In genomic region chr4:134343071-134344031, GRCm38 (mm10) we compare ENCODE assay signal across 8 mouse cellular contexts. TPM values are rescaled to one million over a fixed set of nuclear protein-coding genes. Genes with fewer than 3 reads are reported as not detected.
A peak's percentile ranks its signal among the peaks of the same experiment; 100 is the strongest.
DNase-seq lines count a peak whose midpoint lies in the region; ATAC-seq lines count a peak whose summit lies in the region.

TSS of gene Slc30a2 (plus strand) at chr4:134343181.

- WGBS in large intestine, adult 2 months = 5% methylated on average over 61 of the region's 61 CpGs
- 2% methylated on average over 58 of the region's 61 CpGs for WGBS in neural tube, embryonic 14.5 days

- no peak within 1 kb of the TSS for H3K9ac ChIP-seq in neural tube, embryonic 14.5 days (replicated peaks; ENCODE audit: low read depth, low read length)

- H3K4me2 ChIP-seq in neural tube, embryonic 14.5 days (ENCODE audit: low read depth, low read length) = 0 out of 2 replicates have a peak within 1 kb of the TSS, but pooled peaks have one; percentile 1

- 0 out of 2 replicates have a peak, but pooled peaks cover 3% of the 10 kb centered on the region for H3K4me1 ChIP-seq in neural tube, embryonic 14.5 days (ENCODE audit: control insufficient read depth, insufficient read depth, low read length)

- peak; percentile 52 for DNase-seq in ES-CJ7 (ENCODE audit: low read depth, low spot score)
- DNase-seq in adrenal gland, adult 2 months = peak; percentile 80
- no peak for DNase-seq in large intestine, adult 2 months (ENCODE audit: low read depth, low spot score)
- no peak for DNase-seq in layer of hippocampus, adult 9-10 months (ENCODE audit: low spot score)
- no peak for DNase-seq in spleen, postnatal 36 days (ENCODE audit: low spot score in 2 of 2)
- no peak for DNase-seq in heart, postnatal 25 days (ENCODE audit: low spot score)

- peaks cover 17% of the 10 kb centered on the region for H3K27me3 ChIP-seq in neural tube, embryonic 14.5 days (ENCODE audit: control insufficient read depth, insufficient read depth, low read length)

- no peak within 1 kb of the TSS for H3K27ac ChIP-seq in neural tube, embryonic 14.5 days (ENCODE audit: low read depth, low read length)

- no peaks in the 10 kb centered on the region for H3K36me3 ChIP-seq in neural tube, embryonic 14.5 days (ENCODE audit: control insufficient read depth, insufficient read depth, low read length)

- H3K9me3 ChIP-seq in neural tube, embryonic 14.5 days (ENCODE audit: control insufficient read depth, low read length) = no peaks in the 10 kb centered on the region

- peak; percentile 42 for ATAC-seq in granulocyte monocyte progenitor cell, adult 5-6 weeks (replicated peaks; ENCODE audit: poor library complexity, severe bottlenecking)
- ATAC-seq in neural tube, embryonic 14.5 days (ENCODE audit: low read depth) = no peak

- intact Hi-C loops in heart, postnatal 25 days (cut with DNase I) = no loop called here

- peak within 1 kb of the TSS; percentile 0; the same call in 1 of the 2 replicates for H3K4me3 ChIP-seq in neural tube, embryonic 14.5 days (ENCODE audit: low read depth, low read length)

RNA-seq across cellular contexts. Expression of gene Slc30a2, which starts in this region (rescaled TPM):
- 10 to 100 TPM; 21.2 to 60.8 TPM for total RNA-seq in adrenal gland, adult 2 months (2021)
- 33.0 and 56.4 TPM in 2 replicates for polyA plus RNA-seq in adrenal gland, adult 2 months (2012; rRNA removed)
- total RNA-seq in granulocyte monocyte progenitor cell, adult 5-6 weeks (2014; fragmentation: Nextera tagmentation) = not detected in 2 replicates
- not detected in 2 replicates for total RNA-seq in granulocyte monocyte progenitor cell, adult 5-6 weeks (2017)
- polyA plus RNA-seq in large intestine, adult 2 months (2012; rRNA removed) = 27.4 and 49.7 TPM in 2 replicates
- polyA plus RNA-seq in neural tube, embryonic 14.5 days (2014; fragmentation: Nextera tagmentation; extraction: Ambion mirVana) = 0.10 and 0.16 TPM in 2 replicates
- total RNA-seq in heart, postnatal 25 days (2021) = under 1 TPM; 0.31 to 0.36 TPM

Comparison
In these comparisons a context has a peak if more than half of its experiments do, and no peak if none do; other contexts are left out.
1. RNA of gene Slc30a2 (total RNA-seq): 21.2 to 60.8 TPM in adrenal gland, adult 2 months; 0.31 to 0.36 TPM in heart, postnatal 25 days and not detected in granulocyte monocyte progenitor cell, adult 5-6 weeks; every median in the first group is over 10 times any median in the second.
2. RNA of gene Slc30a2 (polyA plus RNA-seq): 33.0 to 56.4 TPM in adrenal gland, adult 2 months and 27.4 to 49.7 TPM in large intestine, adult 2 months; 0.10 to 0.16 TPM in neural tube, embryonic 14.5 days; every median in the first group is over 10 times any median in the second.
3. Peak in ATAC-seq in granulocyte monocyte progenitor cell, adult 5-6 weeks; RNA of the gene not detected or under 1 TPM.
4. DNase-seq: peak in ES-CJ7 (single experiment) and adrenal gland, adult 2 months (single experiment); none in large intestine, adult 2 months (single experiment), layer of hippocampus, adult 9-10 months (single experiment), spleen, postnatal 36 days (0 of 2) and heart, postnatal 25 days (single experiment).